Mouse (Mus musculus) MEL (cell line): Measurements from ENCODE around the gene Pfkfb3. TPM values are rescaled to one million over a fixed set of nuclear protein-coding genes. Genes with fewer than 3 reads are reported as not detected.

Experiments
- DNase-seq: peaks from one replicate; pipeline ENCODE4 v3.0.0; 2011; ENCODE audit warnings: low read depth, low spot score
- H3K27ac ChIP-seq: 2 replicates; pipeline ENCODE4 v1.5.1; 2012; ENCODE audit warnings: low read depth, mild to moderate bottlenecking, control low read depth, low read length, moderate library complexity; ENCODE audit not compliant: control insufficient read depth
- H3K27me3 ChIP-seq, 2 experiments: fragments of 150-350 bp in 1 of 2; sonication (generic) in 1 of 2; 2 replicates each; pipeline ENCODE4 v1.6.1; 2012; ENCODE audit warnings: low read length in 2 of 2, mild to moderate bottlenecking in 2 of 2, improper control_type of control experiment in 1 of 2, moderate library complexity in 1 of 2; ENCODE audit not compliant: insufficient read depth in 2 of 2, control insufficient read depth in 1 of 2
- H3K36me3 ChIP-seq, 2 experiments: 2 replicates each; pipeline ENCODE4 v1.6.1; 2012 to 2014; ENCODE audit warnings: low read length in 2 of 2, improper control_type of control experiment in 1 of 2, inconsistent platforms in 1 of 2, mild to moderate bottlenecking in 1 of 2; ENCODE audit not compliant: insufficient read depth in 2 of 2, control insufficient read depth in 1 of 2
- H3K4me1 ChIP-seq, 2 experiments: fragments of 150-350 bp in 1 of 2; sonication (generic) in 1 of 2; 2 replicates each; pipeline ENCODE4 v1.6.1; 2012; ENCODE audit warnings: low read length in 2 of 2, improper control_type of control experiment in 1 of 2, mild to moderate bottlenecking in 1 of 2; ENCODE audit not compliant: insufficient read depth in 2 of 2, control insufficient read depth in 1 of 2
- H3K4me3 ChIP-seq, 2 experiments: fragments of 150-350 bp in 1 of 2; sonication (generic) in 1 of 2; 2 replicates each; pipeline ENCODE4 v1.5.1; 2012; ENCODE audit warnings: low read depth in 2 of 2, low read length in 2 of 2, mild to moderate bottlenecking in 2 of 2, moderate library complexity in 2 of 2, control low read depth in 1 of 2, improper control_type of control experiment in 1 of 2; ENCODE audit not compliant: control insufficient read depth in 1 of 2, insufficient read depth in 1 of 2
- H3K79me2 ChIP-seq: 2 replicates; pipeline ENCODE4 v1.6.1; 2012; ENCODE audit warnings: mild to moderate bottlenecking, low read length, moderate library complexity; ENCODE audit not compliant: control insufficient read depth, poor library complexity, insufficient read depth
- H3K9ac ChIP-seq: 2 replicates; pipeline ENCODE4 v1.6.1; 2012; ENCODE audit warnings: low read depth, mild to moderate bottlenecking, control low read depth, low read length, moderate library complexity; ENCODE audit not compliant: control insufficient read depth, poor library complexity, severe bottlenecking
- H3K9me3 ChIP-seq: fragments of 150-350 bp; sonication (generic); replicated peaks from 2 replicates; pipeline ENCODE4 v1.6.1; 2012; ENCODE audit warnings: mild to moderate bottlenecking, low read length, improper control_type of control experiment, moderate library complexity; ENCODE audit not compliant: insufficient read depth
- CHD1 ChIP-seq: IDR thresholded peaks from 2 replicates; pipeline ENCODE4 v1.6.1; 2012; ENCODE audit warnings: low read depth, mild to moderate bottlenecking, inconsistent platforms, low read length, improper control_type of control experiment
- CHD2 ChIP-seq: IDR thresholded peaks from 2 replicates; pipeline ENCODE4 v1.6.1; 2011; ENCODE audit warnings: low read length, improper control_type of control experiment
- CTCF ChIP-seq, 3 experiments: IDR thresholded peaks in 2 of 3; conservative IDR thresholded peaks in 1 of 3; 2 replicates each; pipeline ENCODE4 v1.5.1; 2011 to 2012; ENCODE audit warnings: low read length in 3 of 3, low read depth in 2 of 3, mild to moderate bottlenecking in 2 of 3, improper control_type of control experiment in 1 of 3, inconsistent platforms in 1 of 3, mixed read lengths in 1 of 3, moderate library complexity in 1 of 3; ENCODE audit not compliant: control insufficient read depth in 1 of 3, insufficient read depth in 1 of 3, poor library complexity in 1 of 3, severe bottlenecking in 1 of 3
- E2F4 ChIP-seq: IDR thresholded peaks from 2 replicates; pipeline ENCODE4 v1.6.1; 2011; ENCODE audit warnings: low read depth, low read length, improper control_type of control experiment, borderline replicate concordance
- ELF1 ChIP-seq: IDR thresholded peaks from 2 replicates; pipeline ENCODE4 v1.6.1; 2014; ENCODE audit warnings: low read depth, mild to moderate bottlenecking, inconsistent platforms, low read length, improper control_type of control experiment, moderate library complexity
- EP300 ChIP-seq, 2 experiments: IDR thresholded peaks; 2 replicates each; pipeline ENCODE4 v1.6.1; 2011; ENCODE audit warnings: improper control_type of control experiment in 2 of 2, low read length in 2 of 2, low read depth in 1 of 2, mild to moderate bottlenecking in 1 of 2
- ETS1 ChIP-seq: IDR thresholded peaks from 2 replicates; pipeline ENCODE4 v1.6.1; 2012; ENCODE audit warnings: low read depth, mild to moderate bottlenecking, inconsistent platforms, low read length, improper control_type of control experiment, moderate library complexity
- GABPA ChIP-seq: IDR thresholded peaks from 2 replicates; pipeline ENCODE4 v1.6.1; 2012; ENCODE audit warnings: low read depth, mild to moderate bottlenecking, inconsistent platforms, low read length, improper control_type of control experiment, moderate library complexity
- GATA1 ChIP-seq: IDR thresholded peaks from 2 replicates; pipeline ENCODE4 v1.6.1; 2011; ENCODE audit warnings: low read depth, low read length, improper control_type of control experiment
- HCFC1 ChIP-seq: IDR thresholded peaks from 2 replicates; pipeline ENCODE4 v1.6.1; 2012; ENCODE audit warnings: low read depth, mild to moderate bottlenecking, inconsistent platforms, low read length, improper control_type of control experiment, moderate library complexity
- JUND ChIP-seq: IDR thresholded peaks from 2 replicates; pipeline ENCODE4 v1.6.1; 2011; ENCODE audit warnings: low read depth, mild to moderate bottlenecking, improper control_type of control experiment, low read length
- MAFK ChIP-seq: IDR thresholded peaks from 2 replicates; pipeline ENCODE4 v1.6.1; 2011; ENCODE audit warnings: low read depth, mild to moderate bottlenecking, low read length, improper control_type of control experiment, borderline replicate concordance
- MAX ChIP-seq: IDR thresholded peaks from 2 replicates; pipeline ENCODE4 v1.6.1; 2011; ENCODE audit warnings: low read length, improper control_type of control experiment
- MAZ ChIP-seq: IDR thresholded peaks from 2 replicates; pipeline ENCODE4 v1.6.1; 2012; ENCODE audit warnings: low read depth, mild to moderate bottlenecking, inconsistent platforms, low read length, improper control_type of control experiment
- MEF2A ChIP-seq: IDR thresholded peaks from 2 replicates; pipeline ENCODE4 v1.6.1; 2014; ENCODE audit warnings: low read depth, mild to moderate bottlenecking, inconsistent platforms, low read length, improper control_type of control experiment; ENCODE audit not compliant: poor library complexity, insufficient replicate concordance, severe bottlenecking; ENCODE audit errors: extremely low read depth
- MYB ChIP-seq: IDR thresholded peaks from 2 replicates; pipeline ENCODE4 v1.6.1; 2011; ENCODE audit warnings: mild to moderate bottlenecking, low read depth, low read length, improper control_type of control experiment
- MYC ChIP-seq: IDR thresholded peaks from 2 replicates; pipeline ENCODE4 v1.6.1; 2011; ENCODE audit warnings: low read depth, mild to moderate bottlenecking, low read length, improper control_type of control experiment, moderate library complexity
- POLR2A ChIP-seq, 2 experiments: IDR thresholded peaks; 2 replicates each; pipeline ENCODE4 v1.6.1; 2011 to 2012; ENCODE audit warnings: low read length in 2 of 2, mild to moderate bottlenecking in 2 of 2, control low read depth in 1 of 2, improper control_type of control experiment in 1 of 2, low read depth in 1 of 2, moderate library complexity in 1 of 2; ENCODE audit not compliant: control insufficient read depth in 1 of 2, insufficient read depth in 1 of 2, poor library complexity in 1 of 2
- POLR2AphosphoS5 ChIP-seq: IDR thresholded peaks from 2 replicates; pipeline ENCODE4 v1.6.1; 2012; ENCODE audit warnings: low read depth, borderline replicate concordance, mild to moderate bottlenecking, inconsistent platforms, low read length, moderate library complexity, mixed read lengths
- SMC3 ChIP-seq: IDR thresholded peaks from 2 replicates; pipeline ENCODE4 v1.6.1; 2011; ENCODE audit warnings: low read depth, low read length, improper control_type of control experiment
- TAL1 ChIP-seq: IDR thresholded peaks from 2 replicates; pipeline ENCODE4 v1.6.1; 2012; ENCODE audit warnings: mild to moderate bottlenecking, inconsistent platforms, low read length, moderate library complexity, mixed read lengths
- TBP ChIP-seq: IDR thresholded peaks from 2 replicates; pipeline ENCODE4 v1.8.0; 2011; ENCODE audit warnings: low read depth, low read length, improper control_type of control experiment
- TCF12 ChIP-seq: IDR thresholded peaks from 2 replicates; pipeline ENCODE4 v1.6.1; 2014; ENCODE audit warnings: low read depth, mild to moderate bottlenecking, inconsistent platforms, low read length, improper control_type of control experiment, moderate library complexity
- USF2 ChIP-seq, 2 experiments: IDR thresholded peaks; 2 replicates each; pipeline ENCODE4 v1.6.1; 2011 to 2012; ENCODE audit warnings: improper control_type of control experiment in 2 of 2, low read length in 2 of 2, borderline replicate concordance in 1 of 2, inconsistent platforms in 1 of 2, low read depth in 1 of 2, mild to moderate bottlenecking in 1 of 2; ENCODE audit not compliant: insufficient read depth in 1 of 2
- ZC3H11A ChIP-seq: IDR thresholded peaks from 2 replicates; pipeline ENCODE4 v1.6.1; 2012; ENCODE audit warnings: low read depth, mild to moderate bottlenecking, inconsistent platforms, low read length, improper control_type of control experiment
- ZNF384 ChIP-seq: IDR thresholded peaks from 2 replicates; pipeline ENCODE4 v1.6.1; 2012; ENCODE audit warnings: low read depth, mild to moderate bottlenecking, inconsistent platforms, low read length, improper control_type of control experiment
- polyA plus RNA-seq, 2 experiments: library from polyadenylated mRNA; stranded (reverse) in 1 of 2; unstranded in 1 of 2; fragments of >175 nt in 1 of 2; fragments of >200 nt in 1 of 2; gene quantifications; 2 replicates each; pipeline versions ENCODE4 v1.2.1 to v1.2.4; 2012; ENCODE audit warnings: low replicate concordance in 2 of 2, low read depth in 1 of 2; ENCODE audit not compliant: insufficient read length in 2 of 2, insufficient read depth in 1 of 2, missing spikeins in 1 of 2
- total RNA-seq: library from RNA; depleted of rRNA; stranded (reverse); fragments of 300-350 nt; gene quantifications from 2 replicates; pipeline ENCODE4 v1.2.3, GENCODE M21; 2012

The Pfkfb3 gene
- total and polyA plus RNA-seq, 3 experiments: 9.9 to 13.8 TPM; not detected in 1

GRCm38 (mm10) chr2:11464661-11465099, 89.2 kb downstream of the Pfkfb3 start (continued):
- no peak for TF ChIP-seq E2F4

DNA sequence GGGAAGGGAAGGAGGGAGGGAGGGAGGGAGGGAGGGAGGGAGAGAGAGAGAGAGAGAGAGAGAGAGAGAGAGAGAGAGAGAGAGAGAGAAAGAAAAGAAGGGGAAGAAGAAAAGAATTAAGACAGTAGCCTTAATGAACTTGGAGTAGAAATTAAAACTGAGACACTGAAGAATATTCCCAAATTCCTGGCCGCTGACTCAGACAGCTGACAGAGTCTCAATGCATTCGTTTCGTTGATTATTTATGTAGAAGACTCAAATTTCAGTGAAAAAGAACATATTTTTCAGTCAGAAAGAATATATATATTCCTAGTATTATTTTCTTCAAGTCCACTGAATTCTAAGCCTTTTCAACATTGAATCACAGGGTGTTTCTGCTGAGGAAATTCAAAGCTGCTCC, 92.9 kb downstream of the Pfkfb3 start:
- H3K9me3 ChIP-seq: no peaks in the 10 kb centered on the region
- H3K27me3 ChIP-seq: no peaks in the 10 kb centered on the region
- no peak overlapping the region for H3K27ac ChIP-seq
- TF ChIP-seq ZNF384 (no peak), ELF1 (no peak), MEF2A (no peak), E2F4 (no peak), MAX (no peak), MYB (no peak), POLR2A (IDR thresholded peaks at IDR 0.05; ENCODE audit: control insufficient read depth in 1 of 2, insufficient read depth in 1 of 2, low read depth in 1 of 2, low read length in 2 of 2, poor library complexity in 1 of 2) (no peak), USF2 (IDR thresholded peaks at IDR 0.05; ENCODE audit: borderline replicate concordance in 1 of 2, insufficient read depth in 1 of 2, low read depth in 1 of 2, low read length in 2 of 2) (no peak), GATA1 (no peak), POLR2AphosphoS5 (no peak), SMC3 (no peak), MAFK (no peak), CHD1 (no peak), MAZ (no peak), MYC (no peak), TAL1 (no peak), TCF12 (no peak), CTCF (IDR thresholded peaks at IDR 0.05 in 2 of 3, conservative IDR thresholded peaks at IDR 0.05 in 1 of 3; ENCODE audit: control insufficient read depth in 1 of 3, insufficient read depth in 1 of 3, low read depth in 2 of 3, low read length in 3 of 3, poor library complexity in 1 of 3, severe bottlenecking in 1 of 3) (no peak), GABPA (no peak)
- H3K4me3 ChIP-seq: no peak overlapping the region
- DNase-seq: no peak
- H3K4me1 ChIP-seq: no peaks in the 10 kb centered on the region
- H3K9ac ChIP-seq: no peak overlapping the region
- H3K79me2 ChIP-seq: no peaks in the 10 kb centered on the region
- no peaks in the 10 kb centered on the region for H3K36me3 ChIP-seq

- H3K27me3 ChIP-seq: no peaks in the 10 kb centered on the region
- H3K79me2 ChIP-seq: no peaks in the 10 kb centered on the region
- DNase-seq: no peak
- no peaks in the 10 kb centered on the region for H3K9me3 ChIP-seq
- H3K27ac ChIP-seq: no peak overlapping the region
- no peak overlapping the region for H3K4me3 ChIP-seq
- no peak overlapping the region for H3K9ac ChIP-seq
- no peaks in the 10 kb centered on the region for H3K4me1 ChIP-seq
- H3K36me3 ChIP-seq: no peaks in the 10 kb centered on the region
- TF ChIP-seq ETS1 (no peak), E2F4 (no peak), JUND (no peak), TBP (no peak), POLR2A (IDR thresholded peaks at IDR 0.05; ENCODE audit: control insufficient read depth in 1 of 2, insufficient read depth in 1 of 2, low read depth in 1 of 2, low read length in 2 of 2, poor library complexity in 1 of 2) (no peak), CHD2 (no peak), MAX (no peak), USF2 (IDR thresholded peaks at IDR 0.05; ENCODE audit: borderline replicate concordance in 1 of 2, insufficient read depth in 1 of 2, low read depth in 1 of 2, low read length in 2 of 2) (no peak), GATA1 (no peak), EP300 (IDR thresholded peaks at IDR 0.05; ENCODE audit: low read depth in 1 of 2, low read length in 2 of 2) (no peak), HCFC1 (no peak), ZNF384 (no peak), TCF12 (no peak), ZC3H11A (no peak), CHD1 (no peak)
Observed at GRCm38 (mm10) chr2:11458494-11458893, 95.4 kb downstream of the Pfkfb3 start.
